Mouse (Mus musculus): Measurements from ENCODE around the gene Hddc3.

DNA sequence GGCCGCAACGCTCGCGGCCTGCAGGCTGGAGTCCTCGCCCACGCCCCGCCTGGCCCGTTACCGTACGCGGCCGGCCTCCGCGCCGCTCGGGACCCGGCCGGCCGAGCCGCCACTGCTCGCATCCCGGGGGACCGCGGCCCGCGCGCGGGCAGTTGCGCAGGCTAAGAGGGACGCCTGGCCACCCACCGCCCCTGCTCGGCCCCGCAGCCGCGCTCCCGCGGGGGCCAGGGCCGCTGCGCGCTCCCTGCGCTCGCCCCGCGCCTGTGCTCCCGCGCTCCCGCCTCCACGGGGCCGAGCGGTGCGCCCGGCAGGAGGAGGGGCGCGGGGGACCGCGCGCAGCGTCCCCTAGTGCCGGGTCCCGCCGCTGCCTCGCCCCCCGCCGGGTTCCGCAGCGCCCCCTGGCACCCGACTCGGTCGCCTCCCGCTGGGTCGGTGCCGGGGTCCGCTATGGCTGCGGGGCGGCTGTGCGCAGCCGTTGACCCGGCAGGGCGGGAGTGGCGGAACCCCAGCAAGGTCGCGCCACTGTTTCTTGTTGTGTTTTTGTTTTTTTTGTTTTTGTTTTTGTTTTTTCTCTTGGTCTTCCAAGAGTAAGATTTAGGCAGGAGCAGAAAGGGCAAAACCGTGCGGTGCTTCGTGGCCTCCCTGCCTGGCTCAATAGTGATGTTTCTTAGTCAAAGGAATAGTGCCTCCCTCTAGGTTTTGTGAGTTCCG is 28.3 kb downstream of the Hddc3 start, which contains the start of gene Man2a2:
- TF ChIP-seq CTCF (IDR thresholded peaks at IDR 0.05; ENCODE audit: low read depth) = peak; percentile 73
- TF ChIP-seq EP300 (optimal IDR thresholded peaks at IDR 0.05) = no peak

All from stomach, postnatal 0 days (tissue).